ENCODE assay signal across 20 mouse cellular contexts in genomic region chr2:68945976-68946375, GRCm38 (mm10).
DNase-seq lines count a peak whose midpoint lies in the region; ATAC-seq and TF ChIP-seq lines count a peak whose summit lies in the region.
"Had no signal": no experiment of that assay in that cellular context is flagged by ENCODE, and none has a peak within 500 bp of the region (broad histone marks: within the 10 kb centered on the region; RNA-seq: fewer than 3 reads in every experiment).

No protein-coding gene starts in this region.

- peaks cover 31% of the 10 kb centered on the region for H3K4me1 ChIP-seq in heart, embryonic 12.5 days (replicated peaks)
- peaks cover 10% of the 10 kb centered on the region for H3K4me1 ChIP-seq in kidney, embryonic 15.5 days
- H3K4me1 ChIP-seq in liver, embryonic 13.5 days (replicated peaks): peaks cover 34% of the 10 kb centered on the region
- H3K4me1 ChIP-seq in liver, embryonic 12.5 days: peaks cover 42% of the 10 kb centered on the region
- peaks cover 4% of the 10 kb centered on the region; the same call in 1 of the 2 replicates for H3K4me1 ChIP-seq in liver, postnatal 0 days (ENCODE audit: insufficient read depth)
- H3K4me1 ChIP-seq: forebrain, embryonic 13.5 days had no signal

- no peaks in the 10 kb centered on the region for H3K27me3 ChIP-seq in heart, embryonic 12.5 days (replicated peaks)
- H3K27me3 ChIP-seq in kidney, embryonic 15.5 days: no peaks in the 10 kb centered on the region
- H3K27me3 ChIP-seq in liver, embryonic 13.5 days: no peaks in the 10 kb centered on the region
- H3K27me3 ChIP-seq in liver, embryonic 12.5 days (replicated peaks): no peaks in the 10 kb centered on the region
- H3K27me3 ChIP-seq in liver, postnatal 0 days (ENCODE audit: insufficient read depth, low read length): no peaks in the 10 kb centered on the region
- H3K27me3 ChIP-seq: forebrain, embryonic 13.5 days; heart, embryonic 15.5 days had no signal

- H3K4me2 ChIP-seq in heart, embryonic 12.5 days: no peak overlapping the region
- no peak overlapping the region for H3K4me2 ChIP-seq in kidney, embryonic 15.5 days
- no peak overlapping the region for H3K4me2 ChIP-seq in liver, embryonic 13.5 days
- no peak overlapping the region for H3K4me2 ChIP-seq in liver, embryonic 12.5 days
- H3K4me2 ChIP-seq in liver, postnatal 0 days (ENCODE audit: low read depth, low read length): no peak overlapping the region
- H3K4me2 ChIP-seq: forebrain, embryonic 13.5 days; heart, embryonic 15.5 days had no signal

- H3K4me3 ChIP-seq in heart, embryonic 12.5 days: no peak overlapping the region
- H3K4me3 ChIP-seq in kidney, embryonic 15.5 days (replicated peaks): no peak overlapping the region
- H3K4me3 ChIP-seq in liver, embryonic 13.5 days (replicated peaks): no peak overlapping the region
- H3K4me3 ChIP-seq in liver, embryonic 12.5 days: no peak overlapping the region
- no peak overlapping the region for H3K4me3 ChIP-seq in liver, postnatal 0 days (ENCODE audit: low read depth, low read length)
- H3K4me3 ChIP-seq: embryonic facial prominence, embryonic 10.5 days; forebrain, embryonic 13.5 days; heart, embryonic 15.5 days had no signal

- no peak for TF ChIP-seq EP300 in liver, postnatal 0 days (IDR thresholded peaks at IDR 0.05; ENCODE audit: low read depth)

- no peaks in the 10 kb centered on the region for H3K9me3 ChIP-seq in heart, embryonic 12.5 days (replicated peaks)
- H3K9me3 ChIP-seq in kidney, embryonic 15.5 days (replicated peaks): 0 out of 2 replicates have a peak, but pooled peaks cover 2% of the 10 kb centered on the region
- no peaks in the 10 kb centered on the region for H3K9me3 ChIP-seq in liver, embryonic 13.5 days (replicated peaks)
- no peaks in the 10 kb centered on the region for H3K9me3 ChIP-seq in liver, embryonic 12.5 days (replicated peaks)
- no peaks in the 10 kb centered on the region for H3K9me3 ChIP-seq in liver, postnatal 0 days (ENCODE audit: low read length)
- H3K9me3 ChIP-seq: forebrain, embryonic 13.5 days; G1E; heart, embryonic 15.5 days had no signal

- H3K36me3 ChIP-seq in heart, embryonic 12.5 days: peaks cover 9% of the 10 kb centered on the region
- H3K36me3 ChIP-seq in kidney, embryonic 15.5 days: 0 out of 2 replicates have a peak, but pooled peaks cover 4% of the 10 kb centered on the region
- H3K36me3 ChIP-seq in liver, embryonic 13.5 days: no peaks in the 10 kb centered on the region
- 0 out of 2 replicates have a peak, but pooled peaks cover 4% of the 10 kb centered on the region for H3K36me3 ChIP-seq in liver, embryonic 12.5 days
- 0 out of 2 replicates have a peak, but pooled peaks cover 3% of the 10 kb centered on the region for H3K36me3 ChIP-seq in liver, postnatal 0 days (replicated peaks; ENCODE audit: insufficient read depth, low read length)
- H3K36me3 ChIP-seq: heart, embryonic 15.5 days had no signal

- WGBS in heart, embryonic 12.5 days: 56% methylated on average over 2 of the region's 2 CpGs
- WGBS in kidney, embryonic 15.5 days: 43% methylated on average over 2 of the region's 2 CpGs
- WGBS in liver, embryonic 13.5 days (ENCODE audit: insufficient replicate concordance): 69% methylated on average over 2 of the region's 2 CpGs
- 71% methylated on average over 2 of the region's 2 CpGs for WGBS in liver, embryonic 12.5 days (ENCODE audit: insufficient replicate concordance)
- WGBS in liver, postnatal 0 days (ENCODE audit: insufficient replicate concordance): 55% methylated on average over 2 of the region's 2 CpGs

- H3K27ac ChIP-seq in heart, embryonic 12.5 days (ENCODE audit: poor library complexity, severe bottlenecking): peak overlapping the region; percentile 2; the same call in 1 of the 2 replicates
- H3K27ac ChIP-seq in kidney, embryonic 15.5 days: peak overlapping the region; percentile 27; the same call in 1 of the 2 replicates
- peak overlapping the region; percentile 43 for H3K27ac ChIP-seq in liver, embryonic 13.5 days
- H3K27ac ChIP-seq in liver, embryonic 12.5 days: no peak overlapping the region
- H3K27ac ChIP-seq in liver, postnatal 0 days (ENCODE audit: low read depth): peak overlapping the region; percentile 87
- H3K27ac ChIP-seq: embryonic facial prominence, embryonic 10.5 days; forebrain, embryonic 13.5 days; heart, embryonic 15.5 days had no signal

- H3K9ac ChIP-seq in heart, embryonic 12.5 days: no peak overlapping the region
- H3K9ac ChIP-seq in kidney, embryonic 15.5 days: no peak overlapping the region
- no peak overlapping the region for H3K9ac ChIP-seq in liver, embryonic 13.5 days
- H3K9ac ChIP-seq in liver, embryonic 12.5 days: no peak overlapping the region
- H3K9ac ChIP-seq in liver, postnatal 0 days (replicated peaks): no peak overlapping the region
- H3K9ac ChIP-seq: forebrain, embryonic 13.5 days; forebrain, postnatal 0 days; heart, embryonic 15.5 days had no signal

- ATAC-seq in heart, embryonic 12.5 days (ENCODE audit: insufficient number of reproducible peaks, low FRiP score): no peak
- ATAC-seq in kidney, embryonic 15.5 days (replicated peaks; ENCODE audit: low FRiP score): peak; percentile 67; the same call in 1 of the 2 replicates
- no peak for ATAC-seq in liver, embryonic 13.5 days (ENCODE audit: low read depth)
- ATAC-seq in liver, embryonic 12.5 days: no peak
- ATAC-seq in liver, postnatal 0 days: no peak
- ATAC-seq: CD4-positive, CD25-positive, alpha-beta regulatory T cell, adult 4 months; forebrain, embryonic 13.5 days; forebrain, postnatal 0 days had no signal

- TF ChIP-seq CTCF in liver, postnatal 0 days (IDR thresholded peaks at IDR 0.05; ENCODE audit: low read depth): no peak

- DNase-seq in heart, adult 11 months: no peak
- DNase-seq in kidney, postnatal 10 days: no peak
- DNase-seq in liver, embryonic 13.5 days: no peak
- DNase-seq in liver, postnatal 0 days: no peak
- DNase-seq: adrenal gland, adult 8-10 months; adrenal gland, postnatal 36 days; B cell, adult 2 months; cerebellum, adult 2 months; cerebellum, postnatal 10 days; forebrain, postnatal 0 days; gastrocnemius, postnatal 14 days; heart, postnatal 14 days had no signal
